Mouse (Mus musculus) Patski (cell line): ENCODE measurements around the gene Tmem121. TPM values are rescaled to one million over a fixed set of nuclear protein-coding genes. Genes with fewer than 3 reads are reported as not detected.

Experiments used
- ATAC-seq: fragments of 100-300 bp; one replicate; pipeline ENCODE4 v1.8.0; 2021
- CTCF ChIA-PET: fragments of 350-600 bp; sonication (Branson Sonifier 250); formaldehyde crosslinking; loops from one replicate; lab custom pipeline; 2022; ENCODE audit warnings: inconsistent platforms; lab: Charles Lee
- POLR2A ChIA-PET: fragments of 350-600 bp; sonication (Branson Sonifier 250); formaldehyde crosslinking; loops from one replicate; lab custom pipeline; 2022; ENCODE audit warnings: antibody characterized with exemption, inconsistent platforms; lab: Charles Lee
- DNase-seq: peaks from one replicate; pipeline ENCODE4 v3.0.0-alpha.2; 2011; ENCODE audit warnings: low read depth, low spot score
- H3K27me3 ChIP-seq: fragments of 371-371 bp; one replicate; pipeline ENCODE4 v1.5.1; 2021
- CTCF ChIP-seq: fragments of 100-300 bp; IDR thresholded peaks from one replicate; pipeline ENCODE4 v1.5.1; 2021
- in situ Hi-C: fragments of 300-500 bp; cut with MboI; formaldehyde crosslinking; loops from 3 replicates; pipeline ENCODE4 v1.11.1; 2018; ENCODE audit warnings: low pct_unique_long_range_greater_than_20kb, mixed read lengths
- polyA plus RNA-seq: library from polyadenylated mRNA; unstranded; gene quantifications from one replicate; pipeline ENCODE4 v1.2.3, GENCODE M21; 2021

Gene Tmem121
- polyA plus RNA-seq, 1 experiment from 2014 or later: 12.3 TPM

DNA sequence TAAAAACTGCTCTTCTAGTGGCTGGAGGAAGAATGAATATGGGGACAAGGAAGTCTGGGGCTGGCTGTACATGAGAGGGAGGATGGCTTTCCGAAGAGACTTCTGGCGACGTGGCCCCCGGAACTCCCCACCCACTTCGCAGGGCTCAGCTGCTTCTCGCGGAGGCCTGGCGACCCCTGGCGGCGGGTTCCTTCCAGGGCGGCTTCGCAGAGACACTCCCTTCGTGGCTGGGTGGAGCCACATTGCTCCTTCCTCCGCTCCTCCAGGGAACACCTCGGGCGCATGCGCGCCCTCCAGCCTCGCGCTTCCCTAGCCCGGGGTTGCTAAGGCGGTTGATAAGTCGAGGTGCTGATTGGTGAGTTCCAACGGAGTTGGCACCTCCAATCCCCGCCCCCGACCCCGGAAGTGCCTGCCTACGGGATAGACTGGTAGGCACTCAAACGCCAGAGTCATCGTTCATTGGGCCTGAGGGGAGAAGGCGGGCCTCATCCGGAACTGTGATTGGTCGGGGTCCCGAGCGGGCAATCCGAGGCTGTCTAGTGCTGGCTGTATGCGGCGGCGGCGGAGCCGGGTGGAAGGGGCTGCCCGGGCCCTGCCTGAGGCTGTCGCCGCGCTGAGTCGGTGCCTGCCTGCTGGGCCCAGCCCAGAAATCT, 29.7 kb upstream of the Tmem121 start, which contains the start of gene Tedc1:
Tedc1 (plus strand) TSS at position 535 of the 653 bp plus-strand sequence.
- ATAC-seq (peak; percentile 92), DNase-seq (peak; percentile 95)
- ChIA-PET POLR2A (interaction anchor here (1.1 kb wide), 1 partner anchor 15 kb away, joined by 4 read pairs; no protein-coding TSS in a partner anchor), CTCF (interaction anchor here (1.1 to 3.0 kb wide), 6 partner anchors 10 to 150 kb away, joined by 3 to 19 read pairs (median 4); partner anchors contain the start of gene Crip1)
- TF ChIP-seq CTCF: no peak
- in situ Hi-C loops: no loop called here
- H3K27me3 ChIP-seq: no peaks in the 10 kb centered on the region

DNA sequence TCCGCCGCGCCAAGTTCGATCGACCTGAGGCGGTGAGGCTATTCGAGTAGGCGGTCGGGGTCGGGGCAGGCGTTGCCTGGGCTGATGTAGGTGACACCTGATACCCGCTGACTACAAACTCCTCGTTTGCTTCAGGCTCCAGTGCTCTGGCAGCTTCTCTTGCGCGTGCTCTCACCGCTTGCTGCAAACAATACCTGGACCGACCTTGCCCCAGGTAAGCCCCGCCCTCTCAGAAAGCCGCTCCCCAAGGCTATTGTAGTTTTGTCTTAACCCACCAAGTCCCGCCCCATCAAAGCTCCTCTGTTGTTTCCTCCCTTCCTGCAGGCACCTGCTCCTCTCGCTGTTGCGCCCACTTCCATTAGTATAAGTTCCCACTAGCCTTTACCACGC, 29.2 kb upstream of the Tmem121 start:
- no peaks in the 10 kb centered on the region for H3K27me3 ChIP-seq
- in situ Hi-C loops: no loop called here
- CTCF ChIA-PET: interaction anchor here (3.0 kb wide), 1 partner anchor 11 kb away, joined by 19 read pairs; the partner anchor contains the start of gene Crip1
- DNase-seq (no peak), ATAC-seq (peak; percentile 0)
- no peak for TF ChIP-seq CTCF
- POLR2A ChIA-PET: no interaction called here

DNA sequence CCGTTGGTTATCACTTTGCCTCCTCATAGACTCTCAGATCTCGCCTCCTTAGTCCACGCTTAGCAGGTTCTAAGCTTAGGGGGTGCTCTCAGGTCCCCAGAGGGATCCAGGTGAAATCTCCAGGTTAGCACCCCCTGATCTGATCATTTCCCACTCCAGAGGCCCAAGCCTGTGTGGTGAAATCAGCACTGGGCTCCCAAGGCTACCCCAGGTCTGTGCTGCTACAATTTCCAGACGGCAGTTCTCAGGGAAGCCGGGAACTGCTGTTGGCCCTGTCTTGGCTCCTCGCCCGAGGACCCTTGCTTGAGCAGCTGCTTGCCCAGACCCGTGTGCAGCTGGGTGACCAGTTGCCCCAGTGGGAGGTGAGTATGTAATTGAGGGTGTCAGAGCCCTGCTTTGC, 28.7 kb upstream of the Tmem121 start:
- ChIA-PET CTCF (interaction anchor here (3.0 kb wide), 1 partner anchor 11 kb away, joined by 19 read pairs; the partner anchor contains the start of gene Crip1), POLR2A (no interaction called here)
- in situ Hi-C loops: no loop called here
- H3K27me3 ChIP-seq: no peaks in the 10 kb centered on the region
- no peak for TF ChIP-seq CTCF
- no peak for ATAC-seq
- no peak for DNase-seq

DNA sequence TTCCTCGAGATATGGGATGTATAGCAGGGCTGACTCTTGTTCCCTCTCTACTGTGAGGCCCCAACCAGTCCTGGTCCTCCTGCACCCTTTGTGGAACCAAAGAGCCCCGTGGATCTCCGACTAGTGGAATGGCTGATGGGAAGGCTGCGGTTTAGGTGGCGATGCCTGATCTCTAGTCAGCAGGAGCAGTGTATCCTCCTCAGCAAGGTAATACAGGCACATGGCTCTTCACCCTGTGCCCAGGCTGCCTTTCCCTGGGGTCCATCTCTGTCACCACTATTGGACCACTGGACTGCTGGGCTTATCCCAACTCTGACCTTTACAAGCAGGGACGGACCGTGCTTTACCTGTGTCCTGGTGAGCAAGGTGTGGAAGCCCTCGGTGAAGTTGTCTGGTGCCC, 28.2 kb upstream of the Tmem121 start:
- POLR2A ChIA-PET: no interaction called here
- no peaks in the 10 kb centered on the region for H3K27me3 ChIP-seq
- TF ChIP-seq CTCF: no peak
- in situ Hi-C loops: no loop called here
- ATAC-seq: no peak
- no peak for DNase-seq
- CTCF ChIA-PET: interaction anchor here (3.0 kb wide), 1 partner anchor 12 kb away, joined by 19 read pairs; the partner anchor contains the start of gene Crip1

DNA sequence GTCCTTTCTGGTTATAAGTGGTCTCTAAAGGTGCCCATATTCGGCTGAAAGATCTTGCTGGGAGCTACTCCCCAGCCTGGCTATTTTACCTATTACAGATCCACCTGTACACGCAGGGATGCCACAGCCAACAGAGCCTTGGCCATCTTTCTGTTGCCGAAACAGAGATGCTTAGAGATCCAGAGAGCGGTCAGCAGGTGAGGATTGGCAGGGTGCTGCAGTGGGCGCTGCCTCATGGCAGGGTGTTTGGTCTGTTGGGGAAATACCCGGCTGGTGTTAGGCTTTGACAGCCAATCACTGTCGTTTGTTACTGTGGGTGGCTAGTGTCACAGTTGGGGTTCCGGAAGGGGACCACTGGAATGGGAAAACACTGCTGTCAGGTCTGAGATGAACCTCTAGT, 27.8 kb upstream of the Tmem121 start:
- H3K27me3 ChIP-seq: no peaks in the 10 kb centered on the region
- POLR2A ChIA-PET: no interaction called here
- in situ Hi-C loops: no loop called here
- no peak for TF ChIP-seq CTCF
- ATAC-seq (no peak), DNase-seq (no peak)
- CTCF ChIA-PET: no interaction called here

DNA sequence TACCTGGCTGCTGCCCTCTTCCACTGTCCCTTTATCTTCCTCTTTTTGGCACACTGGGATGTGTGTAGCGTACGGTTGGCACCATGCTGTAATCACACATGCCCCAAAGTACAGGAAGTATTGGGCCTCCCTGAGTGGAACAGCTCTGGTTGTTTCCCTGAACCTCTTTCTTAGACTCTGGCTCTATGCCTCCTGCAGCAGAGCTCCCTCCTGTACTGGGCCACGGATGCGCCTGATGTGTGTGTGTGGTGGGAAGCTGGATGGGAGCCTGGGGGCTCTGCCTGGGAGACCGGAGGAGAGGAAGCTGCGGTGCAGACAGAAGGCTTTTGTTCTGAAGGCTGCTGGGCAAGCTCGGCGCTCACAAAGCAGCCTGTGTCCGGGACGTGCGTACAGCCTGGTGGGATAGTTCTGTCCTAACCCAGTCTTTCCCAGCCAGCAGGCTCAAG, 22.1 kb upstream of the Tmem121 start:
- no peak for DNase-seq
- CTCF ChIA-PET: no interaction called here
- in situ Hi-C loops: no loop called here

DNA sequence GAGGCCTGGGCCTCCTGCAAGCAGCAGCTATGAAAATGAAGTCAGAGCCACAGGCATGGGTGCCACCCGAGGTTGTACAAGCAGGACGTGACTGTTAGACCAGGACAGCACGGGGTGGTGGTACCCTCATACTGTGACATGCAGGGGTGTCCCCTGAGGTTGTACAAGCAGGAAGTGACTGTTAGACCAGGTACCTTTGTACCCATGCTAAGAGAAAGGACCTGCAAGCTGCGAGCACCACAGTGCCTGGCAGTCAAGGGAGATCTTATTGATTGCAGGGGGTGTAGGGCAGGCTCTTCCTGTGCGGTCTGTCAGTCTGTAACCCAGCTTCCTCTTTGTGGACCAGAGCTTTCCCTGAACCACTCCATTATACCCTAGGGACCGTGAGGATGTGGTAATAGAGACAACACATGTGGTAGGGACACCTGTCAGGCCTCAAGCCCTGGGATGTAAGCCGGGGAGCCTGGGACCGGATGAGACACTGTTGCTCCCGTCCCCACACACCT, 17.6 kb upstream of the Tmem121 start:
- H3K27me3 ChIP-seq: no peaks in the 10 kb centered on the region
- no peak for TF ChIP-seq CTCF
- ChIA-PET CTCF (interaction anchor here (1.1 kb wide), 1 partner anchor 19 kb away, joined by 3 read pairs; no protein-coding TSS in a partner anchor), POLR2A (no interaction called here)
- in situ Hi-C loops: no loop called here
- DNase-seq (no peak), ATAC-seq (no peak)

More for the DNA sequence above, 22.1 kb upstream of the Tmem121 start:
- H3K27me3 ChIP-seq: no peaks in the 10 kb centered on the region
- no peak for ATAC-seq
- POLR2A ChIA-PET: no interaction called here
- no peak for TF ChIP-seq CTCF

DNA sequence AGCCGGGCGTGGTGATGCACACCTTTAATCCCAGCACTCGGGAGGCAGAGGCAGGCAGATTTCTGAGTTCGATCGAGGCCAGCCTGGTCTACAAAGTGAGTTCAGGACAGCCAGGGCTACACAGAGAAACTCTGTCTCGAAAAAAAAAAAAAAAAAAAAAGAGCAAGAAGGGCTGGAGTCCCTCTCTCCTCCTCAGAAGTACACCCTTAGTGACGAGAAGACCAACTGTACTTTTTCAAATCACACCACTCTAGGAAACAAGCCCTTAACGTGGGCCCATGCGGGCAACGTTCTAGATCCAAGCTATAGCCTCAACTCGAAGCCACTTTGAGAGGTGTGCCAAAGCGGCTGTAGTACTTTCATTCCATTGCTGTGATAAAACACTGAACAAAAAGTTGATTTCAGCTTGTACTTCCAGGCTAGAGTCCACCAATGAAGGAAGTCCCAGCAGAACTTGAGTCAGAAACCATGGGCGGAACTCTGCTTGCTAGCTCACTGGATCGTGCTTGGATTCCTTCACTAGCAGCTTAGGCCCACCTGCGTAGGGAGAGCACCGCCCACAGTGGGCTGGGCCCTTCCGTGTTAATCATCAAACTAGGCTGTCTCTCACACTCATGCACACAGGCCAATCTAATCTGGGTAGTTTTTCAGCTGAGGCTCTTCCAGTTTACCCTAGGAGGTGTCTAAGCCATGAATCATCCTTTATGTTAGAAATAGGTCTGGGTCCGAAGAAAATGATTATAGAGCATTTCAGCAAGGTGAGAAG, 8.6 kb upstream of the Tmem121 start:
- in situ Hi-C loops: no loop called here
- POLR2A ChIA-PET: no interaction called here

DNA sequence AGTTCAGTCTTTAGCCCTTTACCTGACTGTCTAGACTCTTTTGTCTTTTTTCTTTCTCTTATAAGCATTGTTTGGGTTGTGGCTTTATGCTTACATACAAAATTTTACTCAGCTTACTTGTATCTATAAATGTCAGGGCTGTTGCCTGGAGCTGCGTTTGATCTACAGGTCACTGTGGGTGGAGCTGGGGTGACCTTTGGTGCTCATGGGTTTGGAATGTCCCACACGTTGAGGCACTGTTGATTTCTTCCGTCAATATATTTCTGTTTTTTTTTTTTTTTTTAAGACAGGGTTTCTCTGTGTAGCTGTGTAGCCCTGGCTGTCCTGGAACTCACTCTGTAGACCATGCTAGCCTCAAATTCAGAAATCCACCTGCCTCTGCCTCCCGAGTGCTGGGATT, 4.7 kb upstream of the Tmem121 start:
- ChIA-PET CTCF (no interaction called here), POLR2A (no interaction called here)
- in situ Hi-C loops: no loop called here
- no peak for TF ChIP-seq CTCF
- H3K27me3 ChIP-seq: no peaks in the 10 kb centered on the region
- DNase-seq (no peak), ATAC-seq (no peak)

More for the DNA sequence above, 8.6 kb upstream of the Tmem121 start:
- ATAC-seq (no peak), DNase-seq (no peak)
- H3K27me3 ChIP-seq: no peaks in the 10 kb centered on the region
- no peak for TF ChIP-seq CTCF
- CTCF ChIA-PET: no interaction called here

DNA sequence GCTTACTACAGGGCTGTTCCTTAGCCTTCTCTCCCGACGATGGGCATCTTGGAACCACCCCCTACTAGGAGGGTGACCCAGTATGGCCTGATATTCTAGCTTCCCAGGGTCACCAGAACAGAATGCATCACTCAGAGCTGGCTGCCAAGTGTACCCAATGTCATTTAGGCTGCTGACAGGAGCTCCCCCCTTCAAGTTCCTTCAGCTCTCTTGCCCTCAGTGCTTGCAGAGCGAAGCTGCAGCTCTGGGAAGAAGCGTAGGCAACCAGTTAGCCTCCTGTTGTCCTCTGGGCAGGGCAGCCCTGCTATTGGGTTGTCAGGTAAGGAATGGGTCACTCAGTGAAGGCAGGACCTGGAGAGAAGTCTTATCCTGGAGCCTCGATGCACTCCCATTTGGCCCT, 785 bp upstream of the Tmem121 start:
- no peaks in the 10 kb centered on the region for H3K27me3 ChIP-seq
- no peak for DNase-seq
- no peak for TF ChIP-seq CTCF
- in situ Hi-C loops: no loop called here
- no peak for ATAC-seq
- CTCF ChIA-PET: interaction anchor here (1.3 kb wide), 1 partner anchor 24 kb away, joined by 4 read pairs; no protein-coding TSS in a partner anchor
- POLR2A ChIA-PET: no interaction called here
